Mouse (Mus musculus): ENCODE measurements at regions not wholly inside any gene's neighbourhood (a gene's known extent, or its start where the extent isn't known, plus 50 kb on each side); places are given as distances from the start of the nearest gene placed in this dataset.
"Not testable (repeated sequence)": the region's sequence is repeated elsewhere in the genome, so short reads cannot be mapped to it uniquely, and the experiment has no call there.

- Histone ChIP-seq H3K27ac (replicated peaks) (no peak overlapping the region), H3K27me3 (no peaks in the 10 kb centered on the region), H3K4me1 (no peaks in the 10 kb centered on the region), H3K9ac (no peak overlapping the region), H3K4me2 (replicated peaks) (no peak overlapping the region), H3K9me3 (replicated peaks) (no peaks in the 10 kb centered on the region), H3K4me3 (replicated peaks) (no peak overlapping the region), H3K36me3 (no peaks in the 10 kb centered on the region)
- no peak for ATAC-seq (ENCODE audit: insufficient number of reproducible peaks, low FRiP score, low TSS enrichment, low read depth)
- WGBS = 71% methylated on average over 8 of the region's 8 CpGs
Measured at GRCm38 (mm10) chr6:37730500-37731239, 139.9 kb upstream of the Trim24 start.

GRCm38 (mm10) chr6:37732385-37732784 lies 138.2 kb upstream of the Trim24 start:
- no peak overlapping the region; the same call in 1 of the 2 replicates for H3K27ac ChIP-seq (replicated peaks)
- no peaks in the 10 kb centered on the region for H3K27me3 ChIP-seq
- H3K4me3 ChIP-seq (replicated peaks) = no peak overlapping the region
- H3K9me3 ChIP-seq (replicated peaks) = no peaks in the 10 kb centered on the region
- H3K9ac ChIP-seq = no peak overlapping the region
- no peaks in the 10 kb centered on the region for H3K36me3 ChIP-seq
- ATAC-seq (ENCODE audit: insufficient number of reproducible peaks, low FRiP score, low TSS enrichment, low read depth) = 0 out of 2 replicates have a peak, but pooled peaks have one; percentile 19
- 25% methylated on average over 10 of the region's 10 CpGs for WGBS
- H3K4me2 ChIP-seq (replicated peaks) = no peak overlapping the region
- H3K4me1 ChIP-seq = no peaks in the 10 kb centered on the region

- Histone ChIP-seq H3K9me3 (replicated peaks) (no peaks in the 10 kb centered on the region), H3K9ac (no peak overlapping the region), H3K4me3 (replicated peaks) (no peak overlapping the region), H3K4me1 (no peaks in the 10 kb centered on the region), H3K27ac (replicated peaks) (no peak overlapping the region), H3K27me3 (no peaks in the 10 kb centered on the region), H3K36me3 (no peaks in the 10 kb centered on the region), H3K4me2 (replicated peaks) (no peak overlapping the region)
- ATAC-seq (ENCODE audit: insufficient number of reproducible peaks, low FRiP score, low TSS enrichment, low read depth) = no peak
- WGBS = 69% methylated on average over 4 of the region's 4 CpGs
Measured at GRCm38 (mm10) chr6:37735288-37735961, 135.2 kb upstream of the Trim24 start.

- H3K4me1 ChIP-seq = no peaks in the 10 kb centered on the region
- no peaks in the 10 kb centered on the region for H3K27me3 ChIP-seq
Measured at GRCm38 (mm10) chr6:37735962-37736297, 134.7 kb upstream of the Trim24 start.

GRCm38 (mm10) chr6:37740982-37741889 lies 129.4 kb upstream of the Trim24 start:
- Histone ChIP-seq H3K4me3 (replicated peaks) (no peak overlapping the region), H3K27me3 (no peaks in the 10 kb centered on the region), H3K9me3 (replicated peaks) (no peaks in the 10 kb centered on the region), H3K4me1 (no peaks in the 10 kb centered on the region), H3K4me2 (replicated peaks) (no peak overlapping the region), H3K36me3 (no peaks in the 10 kb centered on the region), H3K27ac (replicated peaks) (no peak overlapping the region), H3K9ac (no peak overlapping the region)
- 75% methylated on average over 14 of the region's 14 CpGs for WGBS
- ATAC-seq (ENCODE audit: insufficient number of reproducible peaks, low FRiP score, low TSS enrichment, low read depth) = no peak

More at GRCm38 (mm10) chr6:37735962-37736297, 134.7 kb upstream of the Trim24 start:
- Histone ChIP-seq H3K9ac (no peak overlapping the region), H3K27ac (replicated peaks) (no peak overlapping the region), H3K9me3 (replicated peaks) (no peaks in the 10 kb centered on the region), H3K36me3 (no peaks in the 10 kb centered on the region), H3K4me3 (replicated peaks) (no peak overlapping the region), H3K4me2 (replicated peaks) (no peak overlapping the region)
- WGBS = 71% methylated on average over 4 of the region's 4 CpGs
- ATAC-seq (ENCODE audit: insufficient number of reproducible peaks, low FRiP score, low TSS enrichment, low read depth) = no peak

- 66% methylated on average over 7 of the region's 7 CpGs for WGBS
- H3K9me3 ChIP-seq (replicated peaks); H3K4me2 ChIP-seq (replicated peaks); H3K27me3 ChIP-seq; H3K9ac ChIP-seq; ATAC-seq (ENCODE audit: insufficient number of reproducible peaks, low FRiP score, low TSS enrichment, low read depth); H3K4me3 ChIP-seq (replicated peaks); H3K36me3 ChIP-seq; H3K4me1 ChIP-seq; H3K27ac ChIP-seq (replicated peaks): not testable (repeated sequence)
Measured at GRCm38 (mm10) chr6:37741916-37742315, 128.7 kb upstream of the Trim24 start.

GRCm38 (mm10) chr6:37744679-37745078 lies 125.9 kb upstream of the Trim24 start:
- Histone ChIP-seq H3K9me3 (replicated peaks) (no peaks in the 10 kb centered on the region), H3K9ac (no peak overlapping the region), H3K27ac (replicated peaks) (no peak overlapping the region), H3K4me1 (no peaks in the 10 kb centered on the region), H3K4me2 (replicated peaks) (no peak overlapping the region), H3K27me3 (no peaks in the 10 kb centered on the region), H3K36me3 (no peaks in the 10 kb centered on the region), H3K4me3 (replicated peaks) (no peak overlapping the region)
- ATAC-seq (ENCODE audit: insufficient number of reproducible peaks, low FRiP score, low TSS enrichment, low read depth) = no peak
- WGBS = 63% methylated on average over 4 of the region's 4 CpGs

- Histone ChIP-seq H3K4me3 (replicated peaks) (no peak overlapping the region), H3K4me2 (replicated peaks) (no peak overlapping the region), H3K4me1 (no peaks in the 10 kb centered on the region), H3K9me3 (replicated peaks) (no peaks in the 10 kb centered on the region), H3K27me3 (no peaks in the 10 kb centered on the region), H3K27ac (replicated peaks) (no peak overlapping the region), H3K36me3 (no peaks in the 10 kb centered on the region), H3K9ac (no peak overlapping the region)
- 82% methylated on average over 11 of the region's 11 CpGs for WGBS
- ATAC-seq (ENCODE audit: insufficient number of reproducible peaks, low FRiP score, low TSS enrichment, low read depth) = no peak
Measured at GRCm38 (mm10) chr6:37745393-37746100, 125.1 kb upstream of the Trim24 start.

- not testable (repeated sequence) for ATAC-seq (ENCODE audit: insufficient number of reproducible peaks, low FRiP score, low TSS enrichment, low read depth); H3K36me3 ChIP-seq; H3K9ac ChIP-seq; H3K9me3 ChIP-seq (replicated peaks); H3K4me1 ChIP-seq; H3K4me2 ChIP-seq (replicated peaks); H3K27me3 ChIP-seq; H3K27ac ChIP-seq (replicated peaks); H3K4me3 ChIP-seq (replicated peaks)
- WGBS = 73% methylated on average over 4 of the region's 4 CpGs
Measured at GRCm38 (mm10) chr6:37747793-37748192, 122.8 kb upstream of the Trim24 start.

GRCm38 (mm10) chr6:37748296-37748980 lies 122.2 kb upstream of the Trim24 start:
- ATAC-seq (ENCODE audit: insufficient number of reproducible peaks, low FRiP score, low TSS enrichment, low read depth) = no peak
- Histone ChIP-seq H3K27ac (replicated peaks) (no peak overlapping the region), H3K4me2 (replicated peaks) (no peak overlapping the region), H3K4me1 (no peaks in the 10 kb centered on the region), H3K9ac (no peak overlapping the region), H3K27me3 (no peaks in the 10 kb centered on the region), H3K4me3 (replicated peaks) (no peak overlapping the region), H3K36me3 (no peaks in the 10 kb centered on the region), H3K9me3 (replicated peaks) (no peaks in the 10 kb centered on the region)
- WGBS = 76% methylated on average over 8 of the region's 8 CpGs

Data from embryonic facial prominence, embryonic 15.5 days (tissue).